Mouse (Mus musculus): Measurements from ENCODE around the gene Lsm7.

GRCm38 (mm10) chr10:80857848-80858247 lies 2.8 kb upstream of the Lsm7 start:
- TF ChIP-seq CTCF (IDR thresholded peaks at IDR 0.05; ENCODE audit: control insufficient read depth, insufficient read depth, low read length) (no peak), POLR2A (IDR thresholded peaks at IDR 0.05; ENCODE audit: borderline replicate concordance, control insufficient read depth, low read depth, low read length) (peak; percentile 88)

All from bone marrow, adult 2 months (tissue).